Mouse (Mus musculus): Measurements from ENCODE around the gene Rhebl1. TPM values are rescaled to one million over a fixed set of nuclear protein-coding genes. Genes with fewer than 3 reads are reported as not detected.

The Rhebl1 gene
- total and polyA plus RNA-seq, 3 experiments = 10.1 to 16.6 TPM; not detected in 1

DNA sequence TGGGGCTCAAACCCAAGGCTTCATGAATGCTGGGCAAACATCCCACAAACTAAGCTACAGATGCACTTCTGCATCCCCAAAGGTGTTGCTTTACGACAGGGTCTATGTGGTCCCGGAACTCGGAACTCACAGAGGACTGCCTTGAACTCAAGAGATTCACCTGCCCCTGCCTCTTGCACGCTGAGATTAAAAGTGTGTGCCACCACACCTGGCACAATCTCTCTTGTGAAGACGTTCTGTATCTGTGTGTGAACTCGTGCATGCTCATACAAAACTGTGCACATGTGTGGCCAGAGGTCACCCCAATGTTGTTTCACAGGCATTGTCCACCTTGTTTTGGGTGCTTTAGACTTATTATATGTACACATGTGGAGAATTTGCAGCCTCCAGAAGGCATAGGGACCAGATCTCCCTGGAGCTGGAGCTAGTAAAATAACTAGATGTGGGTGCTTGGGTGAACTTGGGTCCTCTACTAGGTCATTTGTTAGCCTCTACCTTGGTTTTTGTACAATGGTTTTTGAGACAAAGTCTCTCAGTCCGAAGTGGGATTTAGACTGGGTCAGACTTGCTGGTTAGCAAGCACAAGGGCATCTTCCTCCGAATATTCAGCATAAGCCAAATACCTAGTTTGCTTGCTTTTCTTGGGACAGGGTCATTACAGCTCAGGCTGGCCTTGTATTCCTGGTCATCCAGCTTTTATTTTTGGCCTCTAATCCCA is 35.8 kb upstream of the Rhebl1 start (continued):
- TF ChIP-seq POLR2AphosphoS5 (IDR thresholded peaks at IDR 0.05; ENCODE audit: borderline replicate concordance, low read depth, low read length) (0 out of 2 replicates have a peak, but pooled peaks have one; percentile 68), MXI1 (IDR thresholded peaks at IDR 0.05; ENCODE audit: low read depth, low read length) (no peak), MYC (IDR thresholded peaks at IDR 0.05; ENCODE audit: low read depth, low read length) (0 out of 2 replicates have a peak, but pooled peaks have one; percentile 35), ETS1 (IDR thresholded peaks at IDR 0.05; ENCODE audit: low read depth, low read length) (no peak), HCFC1 (IDR thresholded peaks at IDR 0.05; ENCODE audit: low read depth, low read length) (no peak), MAX (IDR thresholded peaks at IDR 0.05; ENCODE audit: low read length) (peak; percentile 48), USF1 (IDR thresholded peaks at IDR 0.05; ENCODE audit: low read depth, low read length) (no peak), KAT2A (conservative IDR thresholded peaks at IDR 0.05; ENCODE audit: low read depth, low read length) (no peak), TCF12 (IDR thresholded peaks at IDR 0.05; ENCODE audit: low read depth, low read length) (no peak), MAZ (IDR thresholded peaks at IDR 0.05; ENCODE audit: low read depth, low read length) (no peak)

DNA sequence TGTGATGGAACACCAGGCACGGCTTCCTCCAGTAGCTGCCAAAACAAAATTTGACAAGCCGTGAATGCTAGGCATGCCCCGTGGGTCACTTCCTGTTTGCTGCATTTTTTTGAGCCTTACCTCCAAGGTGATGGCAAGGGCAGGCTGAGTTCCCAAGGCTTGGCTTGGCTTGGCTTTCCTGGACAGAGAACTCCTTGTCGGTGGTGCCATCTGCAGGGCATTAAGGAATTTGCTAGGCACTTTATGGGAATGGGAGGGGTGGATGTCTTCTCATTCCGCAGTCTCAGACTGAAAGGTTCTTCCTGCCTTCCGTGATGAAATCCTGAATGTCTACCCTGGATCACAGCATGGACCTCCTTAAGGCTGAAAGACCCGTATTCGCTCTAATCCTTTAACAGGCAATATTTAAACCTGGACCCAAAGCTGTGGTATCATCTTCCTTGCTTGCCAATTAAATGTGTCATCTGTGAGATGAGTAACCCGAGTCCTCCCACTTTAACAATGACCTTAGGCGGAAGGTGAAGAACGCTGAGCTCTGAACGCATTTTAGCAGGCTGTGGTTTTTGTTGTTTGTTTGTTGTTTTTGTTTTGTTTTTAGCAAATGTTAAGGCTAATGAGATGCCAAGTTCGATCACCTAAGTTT is 34.4 kb upstream of the Rhebl1 start:
- Histone ChIP-seq H3K36me3 (ENCODE audit: control insufficient read depth in 1 of 2, insufficient read depth in 2 of 2, low read length in 2 of 2) (peaks cover 2 to 3% of the 10 kb centered on the region in 2 experiments; a peak in 2 of 4 replicates), H3K27ac (ENCODE audit: control insufficient read depth, low read depth, low read length) (no peak overlapping the region)
- DNase-seq (ENCODE audit: low read depth, low spot score) = peak; percentile 47

DNA sequence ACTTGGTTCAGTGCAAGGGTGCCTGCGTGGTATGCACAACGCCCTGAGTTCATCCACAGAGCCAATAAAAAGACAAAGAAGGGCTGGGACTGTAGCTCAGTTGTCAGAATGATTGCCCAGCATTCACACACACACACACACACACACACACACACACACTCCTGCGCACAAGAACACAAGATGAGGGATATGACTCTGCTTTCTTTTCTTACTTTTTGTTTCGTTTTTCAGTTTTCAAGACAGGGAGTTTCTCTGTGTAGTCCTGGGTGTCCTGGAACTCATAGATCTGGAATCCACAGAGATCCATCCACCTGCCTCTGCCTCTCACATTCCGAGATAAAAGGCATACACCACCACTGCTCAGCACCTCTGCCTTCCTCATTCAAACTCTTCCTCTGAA is 33.2 kb upstream of the Rhebl1 start:
- Histone ChIP-seq H3K4me3 (ENCODE audit: control insufficient read depth in 1 of 2, insufficient read depth in 1 of 2, low read depth in 2 of 2, low read length in 2 of 2) (no peak overlapping the region), H3K27ac (ENCODE audit: control insufficient read depth, low read depth, low read length) (no peak overlapping the region), H3K4me1 (ENCODE audit: control insufficient read depth in 1 of 2, insufficient read depth in 2 of 2, low read length in 2 of 2) (peaks cover 3 to 5% of the 10 kb centered on the region in 2 experiments; a peak in 2 of 4 replicates), H3K9me3 (replicated peaks; ENCODE audit: insufficient read depth, low read length) (no peaks in the 10 kb centered on the region), H3K36me3 (ENCODE audit: control insufficient read depth in 1 of 2, insufficient read depth in 2 of 2, low read length in 2 of 2) (peaks cover 0 to 4% of the 10 kb centered on the region in 2 experiments; a peak in 2 of 4 replicates), H3K79me2 (ENCODE audit: control insufficient read depth, insufficient read depth, low read length, poor library complexity) (no peaks in the 10 kb centered on the region), H3K27me3 (ENCODE audit: control insufficient read depth in 1 of 2, insufficient read depth in 2 of 2, low read length in 2 of 2) (no peaks in the 10 kb centered on the region), H3K9ac (ENCODE audit: control insufficient read depth, low read depth, low read length, poor library complexity, severe bottlenecking) (no peak overlapping the region)
- no peak for DNase-seq (ENCODE audit: low read depth, low spot score)
- TF ChIP-seq GABPA (IDR thresholded peaks at IDR 0.05; ENCODE audit: low read depth, low read length) = no peak
- TF ChIP-seq CHD2 (IDR thresholded peaks at IDR 0.05; ENCODE audit: low read length) = no peak
- TF ChIP-seq CTCF (IDR thresholded peaks at IDR 0.05 in 2 of 3, conservative IDR thresholded peaks at IDR 0.05 in 1 of 3; ENCODE audit: control insufficient read depth in 1 of 3, insufficient read depth in 1 of 3, low read depth in 2 of 3, low read length in 3 of 3, poor library complexity in 1 of 3, severe bottlenecking in 1 of 3) = no peak
- no peak for TF ChIP-seq POLR2A (IDR thresholded peaks at IDR 0.05; ENCODE audit: control insufficient read depth in 1 of 2, insufficient read depth in 1 of 2, low read depth in 1 of 2, low read length in 2 of 2, poor library complexity in 1 of 2)
- no peak for TF ChIP-seq NELFE (IDR thresholded peaks at IDR 0.05; ENCODE audit: low read depth, low read length)
- no peak for TF ChIP-seq MYB (IDR thresholded peaks at IDR 0.05; ENCODE audit: low read depth, low read length)
- no peak for TF ChIP-seq ZKSCAN1 (IDR thresholded peaks at IDR 0.05; ENCODE audit: low read depth, low read length)
- TF ChIP-seq ZMIZ1 (IDR thresholded peaks at IDR 0.05; ENCODE audit: low read depth, low read length) = no peak
- TF ChIP-seq MXI1 (IDR thresholded peaks at IDR 0.05; ENCODE audit: low read depth, low read length) = no peak
- TF ChIP-seq TCF12 (IDR thresholded peaks at IDR 0.05; ENCODE audit: low read depth, low read length) = no peak
- no peak for TF ChIP-seq RAD21 (IDR thresholded peaks at IDR 0.05; ENCODE audit: low read depth, low read length)
- no peak for TF ChIP-seq USF2 (IDR thresholded peaks at IDR 0.05; ENCODE audit: borderline replicate concordance in 1 of 2, insufficient read depth in 1 of 2, low read depth in 1 of 2, low read length in 2 of 2)
- TF ChIP-seq MYC (IDR thresholded peaks at IDR 0.05; ENCODE audit: low read depth, low read length) = no peak
- no peak for TF ChIP-seq HCFC1 (IDR thresholded peaks at IDR 0.05; ENCODE audit: low read depth, low read length)
- TF ChIP-seq ELF1 (IDR thresholded peaks at IDR 0.05; ENCODE audit: low read depth, low read length) = no peak
- no peak for TF ChIP-seq UBTF (IDR thresholded peaks at IDR 0.05; ENCODE audit: borderline replicate concordance, insufficient read depth, low read depth, low read length)

More for the DNA sequence above, 34.4 kb upstream of the Rhebl1 start:
- peaks cover 8% of the 10 kb centered on the region for H3K79me2 ChIP-seq (ENCODE audit: control insufficient read depth, insufficient read depth, low read length, poor library complexity)
- H3K9me3 ChIP-seq (replicated peaks; ENCODE audit: insufficient read depth, low read length) = no peaks in the 10 kb centered on the region
- H3K4me3 ChIP-seq (ENCODE audit: control insufficient read depth in 1 of 2, insufficient read depth in 1 of 2, low read depth in 2 of 2, low read length in 2 of 2) = no peak overlapping the region
- H3K9ac ChIP-seq (ENCODE audit: control insufficient read depth, low read depth, low read length, poor library complexity, severe bottlenecking) = no peak overlapping the region
- TF ChIP-seq JUND (IDR thresholded peaks at IDR 0.05; ENCODE audit: low read depth, low read length) (no peak), MEF2A (IDR thresholded peaks at IDR 0.05; ENCODE audit: extremely low read depth, insufficient replicate concordance, low read depth, low read length, poor library complexity, severe bottlenecking) (no peak), ZNF384 (IDR thresholded peaks at IDR 0.05; ENCODE audit: low read depth, low read length) (no peak), CTCF (IDR thresholded peaks at IDR 0.05 in 2 of 3, conservative IDR thresholded peaks at IDR 0.05 in 1 of 3; ENCODE audit: control insufficient read depth in 1 of 3, insufficient read depth in 1 of 3, low read depth in 2 of 3, low read length in 3 of 3, poor library complexity in 1 of 3, severe bottlenecking in 1 of 3) (peak; percentile 26 to 53 (median 29); a peak in 4 of 6 replicates), CHD1 (IDR thresholded peaks at IDR 0.05; ENCODE audit: low read depth, low read length) (no peak), SMC3 (IDR thresholded peaks at IDR 0.05; ENCODE audit: low read depth, low read length) (peak; percentile 37), NRF1 (IDR thresholded peaks at IDR 0.05; ENCODE audit: insufficient read depth, low read depth, low read length, poor library complexity, severe bottlenecking) (0 out of 2 replicates have a peak, but pooled peaks have one; percentile 22), POLR2A (IDR thresholded peaks at IDR 0.05; ENCODE audit: control insufficient read depth in 1 of 2, insufficient read depth in 1 of 2, low read depth in 1 of 2, low read length in 2 of 2, poor library complexity in 1 of 2) (no peak), KAT2A (conservative IDR thresholded peaks at IDR 0.05; ENCODE audit: low read depth, low read length) (no peak), NELFE (IDR thresholded peaks at IDR 0.05; ENCODE audit: low read depth, low read length) (no peak)
- H3K4me1 ChIP-seq (ENCODE audit: control insufficient read depth in 1 of 2, insufficient read depth in 2 of 2, low read length in 2 of 2) = no peaks in the 10 kb centered on the region
- no peaks in the 10 kb centered on the region for H3K27me3 ChIP-seq (ENCODE audit: control insufficient read depth in 1 of 2, insufficient read depth in 2 of 2, low read length in 2 of 2)
